Mouse (Mus musculus) cortical plate, adult 2 months (tissue): ENCODE measurements around the gene Cyp17a1.

ENCODE experiments used
- CTCF ChIP-seq: fragments of 200-500 bp; IDR thresholded peaks from 2 replicates; pipeline ENCODE4 v1.5.1; 2011; ENCODE audit warnings: mild to moderate bottlenecking, control low read depth, low read length; ENCODE audit not compliant: insufficient read depth; ENCODE audit errors: extremely low read depth
- POLR2A ChIP-seq: fragments of 200-500 bp; IDR thresholded peaks from 2 replicates; pipeline ENCODE4 v1.6.1; 2011; ENCODE audit warnings: mild to moderate bottlenecking, low read length, control low read depth; ENCODE audit not compliant: insufficient read depth; ENCODE audit errors: extremely low read depth

- TF ChIP-seq CTCF (no peak), POLR2A (no peak)
Measured at GRCm38 (mm10) chr19:46658851-46659250, 14.1 kb downstream of the Cyp17a1 start.
